ENCODE assay signal across 8 mouse cellular contexts in the genomic region with DNA sequence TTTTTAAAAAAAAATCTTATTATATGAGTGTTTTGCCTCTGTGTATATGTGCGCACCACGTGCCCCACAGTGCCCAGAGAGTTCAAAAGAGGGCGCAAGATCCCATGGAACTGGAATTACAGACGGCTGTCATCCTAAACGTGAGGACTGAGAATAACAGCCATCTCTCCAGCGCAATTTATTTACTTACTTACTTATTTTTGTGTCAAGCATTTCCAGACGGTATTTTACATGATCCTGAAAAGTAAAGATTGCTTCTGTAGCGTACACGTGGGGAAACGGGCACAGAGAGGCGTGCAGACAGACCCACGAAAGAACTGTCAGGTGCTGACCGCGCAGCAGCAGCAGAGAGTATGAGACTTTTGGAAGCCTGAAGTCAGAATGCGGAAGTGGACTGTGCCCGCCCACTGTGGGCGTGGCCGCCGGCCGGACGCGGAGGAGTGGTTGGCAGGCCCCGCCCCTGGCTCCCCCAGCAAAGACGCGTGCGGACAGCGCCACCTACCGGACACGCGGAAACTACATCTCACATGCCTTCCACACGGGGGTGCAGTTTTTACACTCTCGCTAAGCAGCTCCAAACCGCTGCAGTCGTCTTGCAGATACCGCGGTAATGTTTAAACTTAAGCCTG. TPM values are rescaled to one million over a fixed set of nuclear protein-coding genes. Genes with fewer than 3 reads are reported as not detected.
A peak's percentile ranks its signal among the peaks of the same experiment; 100 is the strongest.
DNase-seq lines count a peak whose midpoint lies in the region; ATAC-seq lines count a peak whose summit lies in the region.

No protein-coding gene starts in this region.

- WGBS in intestine, embryonic 14.5 days = 3% methylated on average over 36 of the region's 36 CpGs

- no peak overlapping the region for H3K9ac ChIP-seq in intestine, embryonic 14.5 days (ENCODE audit: low read length)

- H3K27me3 ChIP-seq in intestine, embryonic 14.5 days (replicated peaks; ENCODE audit: control insufficient read depth, insufficient read depth, low read length) = no peaks in the 10 kb centered on the region

- no peaks in the 10 kb centered on the region for H3K9me3 ChIP-seq in intestine, embryonic 14.5 days (ENCODE audit: control insufficient read depth, low read length)

- ATAC-seq in intestine, embryonic 14.5 days (replicated peaks; ENCODE audit: low FRiP score, low TSS enrichment, low read depth) = peak; percentile 92

- H3K4me3 ChIP-seq in intestine, embryonic 14.5 days (ENCODE audit: low read depth, low read length) = peak overlapping the region; percentile 27

- intact Hi-C loops in gastrocnemius, postnatal 14 days (cut with DNase I; ENCODE audit: low total_unique reads) = loop anchor here (2.0 kb wide), 1 partner anchor 29 kb away; no protein-coding TSS in a partner anchor
- intact Hi-C loops in left cerebral cortex, postnatal 14 days (cut with DNase I) = loop anchor here (1.0 kb wide), 1 partner anchor 28 kb away; no protein-coding TSS in a partner anchor

- no peaks in the 10 kb centered on the region for H3K4me1 ChIP-seq in intestine, embryonic 14.5 days (replicated peaks; ENCODE audit: control insufficient read depth, insufficient read depth, low read length)

- H3K36me3 ChIP-seq in intestine, embryonic 14.5 days (ENCODE audit: control insufficient read depth, insufficient read depth, low read length) = peaks cover 9% of the 10 kb centered on the region

- peak overlapping the region; percentile 45 for H3K4me2 ChIP-seq in intestine, embryonic 14.5 days (ENCODE audit: low read length)

- no peak overlapping the region for H3K27ac ChIP-seq in intestine, embryonic 14.5 days (ENCODE audit: low read depth)

- peak; percentile 99 for DNase-seq in adipocyte (ENCODE audit: low spot score)
- peak; percentile 99 for DNase-seq in embryo, embryonic 10 days (ENCODE audit: low spot score)
- peak; percentile 97 for DNase-seq in gastrocnemius, postnatal 14 days
- DNase-seq in intestine, embryonic 14.5 days (ENCODE audit: low spot score) = peak; percentile 100
- DNase-seq in left cerebral cortex, postnatal 14 days (ENCODE audit: low spot score in 2 of 2) = peak; percentile 98
- DNase-seq in mesoderm, embryonic 11.5 days (ENCODE audit: low read depth, low spot score) = peak; percentile 98
- DNase-seq in right cerebral cortex, postnatal 36 days (ENCODE audit: low spot score in 2 of 2) = peak; percentile 93 to 95
- DNase-seq in yolk sac, embryonic 10.5 days (ENCODE audit: low spot score) = peak; percentile 98

RNA-seq across cellular contexts. Expression of gene Trpv4, which starts 9.1 kb away (rescaled TPM):
- 1 to 10 TPM; 1.6 to 1.8 TPM for total RNA-seq in gastrocnemius, postnatal 14 days (2021)
- 0.59 and 0.83 TPM in 2 replicates for polyA plus RNA-seq in intestine, embryonic 14.5 days (2014; fragmentation: Nextera tagmentation; extraction: Ambion mirVana)
- total RNA-seq in left cerebral cortex, postnatal 14 days (2021) = 1 to 10 TPM; 2.0 to 2.2 TPM

RNA-seq across cellular contexts. Expression of gene Gltp, which starts 23.4 kb away (rescaled TPM):
- total RNA-seq in gastrocnemius, postnatal 14 days (2021) = 10 to 100 TPM; 10.8 to 13.5 TPM
- polyA plus RNA-seq in intestine, embryonic 14.5 days (2014; fragmentation: Nextera tagmentation; extraction: Ambion mirVana) = 74.7 and 77.0 TPM in 2 replicates
- 10 to 100 TPM; 32.1 to 39.2 TPM for total RNA-seq in left cerebral cortex, postnatal 14 days (2021)

RNA-seq across cellular contexts. Expression of gene Tchp, which starts 40.2 kb away (rescaled TPM):
- total RNA-seq in gastrocnemius, postnatal 14 days (2021) = 1 to 10 TPM; 3.4 to 3.5 TPM
- polyA plus RNA-seq in intestine, embryonic 14.5 days (2014; fragmentation: Nextera tagmentation; extraction: Ambion mirVana) = 9.0 and 11.7 TPM in 2 replicates
- 10 to 100 TPM; 11.9 to 12.3 TPM for total RNA-seq in left cerebral cortex, postnatal 14 days (2021)
